Mouse (Mus musculus): ENCODE measurements at regions not wholly inside any gene's neighbourhood (a gene's known extent, or its start where the extent isn't known, plus 50 kb on each side); places are given as distances from the start of the nearest gene placed in this dataset.
"Not testable (repeated sequence)": the region's sequence is repeated elsewhere in the genome, so short reads cannot be mapped to it uniquely, and the experiment has no call there.

DNA sequence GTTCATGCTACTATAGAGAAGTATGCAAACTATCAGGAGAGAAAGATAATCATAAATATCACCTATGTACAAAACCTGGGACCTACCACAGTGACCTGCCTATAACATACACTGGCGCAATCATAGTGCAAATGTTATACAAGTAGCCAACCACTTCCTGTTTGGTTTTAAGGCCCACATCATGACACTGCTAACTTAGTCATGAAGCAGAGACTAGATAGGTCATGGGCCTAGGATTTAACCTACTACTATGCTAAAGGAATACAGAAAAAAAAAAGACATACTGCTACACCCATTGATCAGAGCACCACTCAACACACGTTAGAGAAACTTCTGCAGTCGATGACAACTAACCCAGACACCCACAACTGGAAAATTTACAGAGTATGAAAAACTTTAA lies 498.6 kb upstream of the Acvr2a start:
- DNase-seq (ENCODE audit: extremely low spot score, low spot score): no peak

DNA sequence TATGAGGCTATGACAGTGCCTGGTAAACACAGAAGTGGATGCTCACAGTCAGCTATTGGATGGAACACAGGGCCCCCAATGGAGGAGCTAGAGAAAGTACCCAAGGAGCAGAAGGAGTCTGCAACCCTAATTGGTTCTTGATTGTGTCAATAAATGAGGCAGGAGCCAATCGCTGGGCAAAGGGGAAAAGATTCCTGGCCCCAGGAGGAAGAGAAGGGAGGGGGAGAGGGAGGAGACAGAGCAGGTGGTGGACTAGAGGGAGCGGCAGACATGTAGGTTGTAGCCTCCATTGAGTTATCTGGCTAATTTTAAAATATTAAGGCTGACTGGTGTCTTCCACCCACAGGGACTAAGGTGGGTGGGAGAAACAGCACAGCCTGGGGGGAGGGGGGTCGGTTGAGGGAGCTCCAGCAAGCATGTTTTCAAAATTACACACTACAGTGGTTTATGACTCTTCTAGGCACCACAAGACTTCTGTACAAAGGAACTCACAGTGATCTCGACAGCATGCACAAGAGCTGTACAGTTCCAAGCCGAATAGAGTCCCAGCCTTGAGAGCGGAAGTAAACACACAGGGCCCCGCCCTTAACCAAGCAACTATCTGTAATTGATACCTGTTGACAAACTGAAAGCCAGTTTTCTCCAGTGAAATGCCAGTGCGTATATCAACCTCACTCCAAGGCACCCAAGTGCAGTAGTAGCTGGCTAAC lies 497.6 kb upstream of the Acvr2a start:
- no peak for DNase-seq (ENCODE audit: extremely low spot score, low spot score)

DNA sequence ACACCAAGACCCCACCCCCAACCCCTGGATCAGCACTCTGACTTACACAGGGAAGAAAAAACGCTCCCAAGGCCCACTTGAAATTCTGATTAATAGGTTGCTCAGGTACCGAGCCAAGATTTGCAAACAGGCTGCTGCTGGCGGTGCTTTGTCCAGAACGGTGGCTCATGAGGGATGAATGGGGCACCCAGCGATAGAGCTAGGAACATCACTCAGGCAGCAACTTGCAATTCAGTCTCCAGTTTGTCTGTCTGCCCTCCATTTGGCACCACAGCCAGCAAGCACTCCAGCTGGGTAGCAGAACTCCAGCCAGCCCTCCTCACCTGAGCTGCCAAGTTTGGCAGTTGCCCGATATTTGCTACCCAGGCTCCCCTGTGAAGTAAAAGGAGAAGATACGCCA lies 496.1 kb upstream of the Acvr2a start:
- peak; percentile 31 for DNase-seq (ENCODE audit: extremely low spot score, low spot score)

DNA sequence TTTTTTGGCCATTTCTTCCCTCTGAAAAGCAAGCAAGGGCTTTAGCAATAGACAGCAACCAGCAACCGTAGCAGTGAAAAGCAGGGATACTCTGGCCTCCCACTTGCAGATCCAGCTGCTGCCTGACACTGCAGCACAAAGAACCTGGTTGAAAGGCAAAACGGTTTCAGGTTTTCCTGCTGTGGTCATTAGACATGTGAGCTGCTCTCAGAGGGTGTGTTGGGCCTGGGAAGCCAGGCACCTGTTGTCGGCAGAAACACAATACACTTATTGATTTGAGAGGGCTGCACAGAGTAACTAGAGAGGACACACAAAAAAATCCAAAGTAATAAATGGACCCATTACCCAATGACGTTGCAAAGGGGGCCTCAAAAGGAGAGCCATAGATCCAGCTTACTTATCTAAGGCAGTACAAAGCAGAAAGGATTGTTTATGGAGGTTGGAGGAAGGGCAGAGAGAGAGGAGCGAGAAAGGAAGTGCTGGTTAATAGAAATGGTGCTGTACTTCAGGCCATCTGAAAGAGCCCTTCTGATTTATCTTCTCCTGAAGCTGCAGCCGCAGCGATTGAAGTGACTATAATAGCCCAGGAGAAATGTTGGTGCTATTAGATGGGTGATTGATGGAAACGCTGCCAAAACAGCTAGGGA lies 495.4 kb upstream of the Acvr2a start:
- no peak for DNase-seq (ENCODE audit: extremely low spot score, low spot score)

DNA sequence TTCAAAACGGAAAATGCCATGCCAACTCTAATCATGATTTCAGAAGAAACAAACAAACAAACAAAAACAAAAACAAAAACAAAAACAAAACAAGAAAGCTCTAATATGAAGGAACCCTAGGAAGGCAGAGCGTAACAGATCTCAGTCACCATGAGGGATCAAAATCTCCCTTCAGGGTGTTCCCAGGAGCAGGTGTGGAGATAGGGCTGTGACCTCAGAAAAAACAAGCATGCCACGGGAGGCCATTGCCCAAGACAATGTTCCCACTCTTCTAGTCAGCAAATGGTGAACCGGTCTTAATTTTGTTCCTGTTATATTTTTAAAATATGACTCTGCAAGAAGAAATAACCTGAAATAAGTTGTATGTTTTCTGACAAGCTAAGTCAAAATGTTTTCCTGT lies 492.4 kb upstream of the Acvr2a start:
- DNase-seq (ENCODE audit: extremely low spot score, low spot score): no peak

GRCm38 (mm10) chr2:48322278-48322677 lies 491.6 kb upstream of the Acvr2a start:
- DNase-seq (ENCODE audit: extremely low spot score, low spot score): no peak

GRCm38 (mm10) chr2:48328204-48328603 lies 485.7 kb upstream of the Acvr2a start:
- no peak for DNase-seq (ENCODE audit: extremely low spot score, low spot score)

GRCm38 (mm10) chr2:48332783-48333182 lies 481.1 kb upstream of the Acvr2a start:
- no peak for DNase-seq (ENCODE audit: extremely low spot score, low spot score)

DNA sequence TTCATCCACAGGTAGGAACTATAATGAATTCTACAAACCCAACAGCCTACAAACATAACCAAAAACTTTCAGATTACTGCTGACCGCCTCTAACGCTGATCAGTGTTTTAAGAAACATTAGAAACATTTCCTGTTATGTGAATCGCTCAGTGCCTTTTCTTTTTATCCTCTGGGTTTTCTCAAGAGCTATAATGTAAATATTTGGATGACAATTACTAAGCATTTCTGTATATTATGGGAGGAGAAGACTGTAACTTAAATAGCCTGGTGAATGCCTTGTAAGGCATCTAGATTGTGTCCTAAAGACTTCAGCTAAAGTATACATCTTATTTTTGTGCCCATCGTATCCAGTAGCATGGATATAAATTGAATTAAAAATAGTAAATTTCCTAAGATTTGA lies 465.9 kb upstream of the Acvr2a start:
- no peak for DNase-seq (ENCODE audit: extremely low spot score, low spot score)

DNA sequence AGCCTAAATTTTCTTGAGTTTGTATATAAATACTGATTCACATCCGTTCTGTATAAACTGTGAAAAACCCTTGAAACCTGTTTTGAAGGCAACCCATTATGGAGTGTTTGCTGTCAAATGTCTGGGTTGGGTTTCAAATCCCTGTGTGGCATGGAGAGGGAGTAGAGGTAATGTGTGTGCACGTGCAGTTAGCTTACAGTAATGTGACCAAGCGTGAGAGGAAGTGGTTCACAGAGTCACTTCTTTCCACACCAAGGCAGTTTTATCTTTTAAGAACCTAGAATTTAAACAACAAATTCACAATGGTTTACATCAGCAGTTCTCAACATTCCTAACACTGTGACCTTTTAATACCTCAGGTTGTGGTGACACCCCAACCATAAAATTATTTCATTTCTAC lies 464.1 kb upstream of the Acvr2a start:
- DNase-seq (ENCODE audit: extremely low spot score, low spot score): no peak

GRCm38 (mm10) chr2:48350206-48350605 lies 463.7 kb upstream of the Acvr2a start:
- DNase-seq (ENCODE audit: extremely low spot score, low spot score): no peak

DNA sequence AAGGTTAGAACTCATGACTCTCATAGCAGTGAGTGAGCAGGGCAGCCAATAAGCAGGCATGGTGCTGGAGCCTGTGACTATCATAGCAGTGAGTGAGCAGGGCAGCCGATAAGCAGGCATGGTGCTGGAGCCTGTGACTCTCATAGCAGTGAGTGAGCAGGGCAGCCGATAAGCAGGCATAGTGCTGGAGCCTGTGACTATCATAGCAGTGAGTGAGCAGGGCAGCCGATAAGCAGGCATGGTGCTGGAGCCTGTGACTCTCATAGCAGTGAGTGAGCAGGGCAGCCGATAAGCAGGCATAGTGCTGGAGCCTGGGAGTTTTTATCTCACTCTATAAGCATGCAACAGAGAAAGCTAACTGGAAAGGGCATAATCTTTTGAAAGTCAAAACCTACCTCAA lies 442.3 kb upstream of the Acvr2a start:
- not testable (repeated sequence) for DNase-seq (ENCODE audit: extremely low spot score, low spot score)

- DNase-seq (ENCODE audit: extremely low spot score, low spot score): no peak
Measured at GRCm38 (mm10) chr2:48373086-48373485, 440.8 kb upstream of the Acvr2a start.

DNA sequence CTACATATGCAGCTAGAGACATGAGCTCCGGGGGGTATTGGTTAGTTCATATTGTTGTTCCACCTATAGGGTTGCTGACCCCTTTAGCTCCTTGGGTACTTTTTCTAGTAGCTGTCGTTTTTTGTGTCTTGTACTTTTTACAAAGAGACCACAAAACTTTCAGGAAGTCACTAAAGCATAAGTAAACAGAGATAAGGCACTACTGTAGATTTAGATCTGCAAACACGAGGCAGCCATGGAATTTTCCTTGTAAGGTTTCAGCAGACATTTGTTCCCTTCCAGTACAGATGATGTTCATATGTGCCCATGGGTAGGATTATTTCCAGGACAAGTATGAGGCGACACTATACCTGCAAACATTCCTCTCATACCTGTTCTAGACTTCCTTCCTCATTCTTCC lies 439.6 kb upstream of the Acvr2a start:
- DNase-seq (ENCODE audit: extremely low spot score, low spot score): no peak

GRCm38 (mm10) chr2:48378160-48378559 lies 435.7 kb upstream of the Acvr2a start:
- DNase-seq (ENCODE audit: extremely low spot score, low spot score): no peak

DNA sequence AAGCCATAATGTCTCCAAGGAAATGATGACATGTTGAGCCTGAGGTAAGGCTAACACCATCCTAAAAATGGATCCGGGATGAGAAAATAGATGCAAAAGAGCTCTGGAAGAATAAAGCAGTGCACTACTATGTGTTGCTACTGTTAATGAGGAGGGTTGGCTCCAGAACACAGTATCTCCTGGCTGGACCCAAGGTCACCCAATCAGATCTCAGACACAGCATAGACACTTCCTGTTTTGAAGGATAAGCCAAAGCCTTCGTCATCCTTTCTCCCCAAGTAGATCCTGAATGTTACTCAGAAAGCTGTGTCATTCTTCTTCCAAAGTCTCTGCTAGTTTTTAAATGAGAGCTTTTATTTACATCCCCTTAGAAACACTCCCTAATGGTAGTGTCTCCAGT lies 435.2 kb upstream of the Acvr2a start:
- DNase-seq (ENCODE audit: extremely low spot score, low spot score): no peak

- no peak for DNase-seq (ENCODE audit: extremely low spot score, low spot score)
Measured at GRCm38 (mm10) chr2:48380140-48380539, 433.8 kb upstream of the Acvr2a start.

- DNase-seq (ENCODE audit: extremely low spot score, low spot score): no peak
Measured at GRCm38 (mm10) chr2:48380786-48381185, 433.1 kb upstream of the Acvr2a start.

DNA sequence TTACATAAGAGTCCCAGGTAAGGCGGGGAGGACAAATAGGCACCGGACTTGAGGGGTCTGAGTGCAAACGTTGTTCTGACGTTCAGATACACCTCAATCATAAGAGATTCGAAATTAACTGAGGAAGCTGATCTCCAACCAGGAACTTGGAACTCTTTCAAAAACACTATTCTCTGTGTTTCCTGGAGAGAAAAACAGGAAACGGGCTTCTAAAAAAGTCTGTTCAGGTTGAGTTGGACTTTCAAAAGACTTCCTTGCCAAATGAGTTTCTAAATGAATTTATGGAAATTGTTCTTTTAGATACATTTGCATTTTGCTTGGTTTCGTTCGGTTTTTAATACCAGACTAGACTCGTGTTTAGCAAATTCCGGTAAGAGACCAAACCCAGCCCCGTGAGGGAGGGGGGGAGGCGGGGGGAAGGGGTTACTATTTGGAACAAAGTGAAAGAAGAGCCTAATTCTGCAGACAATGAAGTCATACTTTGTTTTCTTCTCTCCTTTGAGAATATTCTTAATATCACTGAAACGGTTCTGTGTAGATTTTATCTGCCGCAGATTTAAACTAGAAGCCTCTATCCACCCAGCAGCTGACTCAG lies 432.3 kb upstream of the Acvr2a start:
- DNase-seq (ENCODE audit: extremely low spot score, low spot score): no peak

GRCm38 (mm10) chr2:48398504-48398903 lies 415.4 kb upstream of the Acvr2a start:
- no peak for DNase-seq (ENCODE audit: extremely low spot score, low spot score)

DNA sequence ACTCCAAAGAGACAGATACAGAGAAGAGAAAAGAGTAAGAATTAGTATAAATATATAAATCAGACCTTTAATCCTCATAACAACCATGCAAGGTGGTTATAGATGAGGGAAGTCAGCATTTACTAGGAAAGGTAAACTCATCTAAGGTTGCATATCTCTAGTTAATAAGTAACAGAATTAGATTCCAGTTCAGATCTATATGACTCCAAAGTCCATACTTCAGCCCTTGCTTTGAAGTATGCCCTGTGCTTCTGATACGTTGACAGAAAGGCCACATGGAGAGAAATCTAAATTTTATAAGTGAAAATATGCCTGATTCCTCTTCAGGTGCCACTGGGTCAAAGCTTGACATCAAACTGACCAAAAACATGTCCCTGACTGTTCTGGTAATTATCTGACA lies 414.7 kb upstream of the Acvr2a start:
- no peak for DNase-seq (ENCODE audit: extremely low spot score, low spot score)

DNA sequence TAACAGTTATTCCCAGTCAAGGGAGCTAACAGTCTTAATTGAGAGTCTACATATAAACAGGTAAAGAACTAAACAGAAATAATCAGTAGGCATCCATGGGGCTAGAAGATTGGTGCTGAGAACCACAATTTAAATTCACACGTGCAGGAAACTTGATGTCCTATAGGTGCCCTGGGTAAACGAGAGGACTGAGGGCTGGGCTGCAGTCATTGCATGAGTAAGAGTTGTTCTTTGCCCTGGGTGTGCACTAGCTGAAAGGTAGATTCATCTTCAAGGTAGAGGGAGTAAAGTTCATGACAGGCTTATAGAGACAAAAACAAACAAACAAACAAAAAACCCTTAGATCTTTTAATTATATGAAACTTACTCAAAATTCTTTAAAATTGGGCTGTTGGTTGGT lies 411.1 kb upstream of the Acvr2a start:
- no peak for DNase-seq (ENCODE audit: extremely low spot score, low spot score)

DNA sequence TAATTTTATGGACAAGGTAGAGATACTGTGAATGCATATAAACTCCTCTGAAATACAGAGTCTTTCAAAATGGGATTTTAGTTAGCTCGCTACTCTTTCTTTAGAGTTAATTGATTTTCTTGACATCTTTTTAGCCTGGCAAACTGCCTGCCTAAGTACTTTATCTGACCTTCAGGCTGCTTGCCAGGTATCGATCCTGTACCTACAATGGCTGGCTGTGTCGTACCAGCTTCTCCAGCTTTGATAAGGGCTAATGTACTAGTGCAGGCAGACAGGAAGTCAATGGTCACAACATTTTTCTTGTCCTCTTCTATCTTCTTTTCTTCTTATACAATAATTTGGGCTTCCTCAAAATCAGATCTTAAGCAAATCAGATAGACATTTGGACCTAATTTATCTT lies 409.4 kb upstream of the Acvr2a start:
- no peak for DNase-seq (ENCODE audit: extremely low spot score, low spot score)
